Mouse (Mus musculus) forebrain, embryonic 10.5 days (tissue): Measurements from ENCODE around the gene Pomgnt1. TPM values are rescaled to one million over a fixed set of nuclear protein-coding genes. Genes with fewer than 3 reads are reported as not detected.
A peak's percentile ranks its signal among the peaks of the same experiment; 100 is the strongest.

ENCODE experiments used
- DNase-seq: peaks from one replicate; pipeline ENCODE4 v3.0.0-alpha.2; 2017; ENCODE audit warnings: low spot score; ENCODE audit errors: extremely low spot score
- H3K27ac ChIP-seq: fragments of 300-500 bp; sonication (generic); 2 replicates; pipeline ENCODE4 v1.5.1; 2016; ENCODE audit warnings: mild to moderate bottlenecking
- H3K27me3 ChIP-seq: fragments of 300-500 bp; sonication (generic); 2 replicates; pipeline ENCODE4 v1.6.1; 2016; ENCODE audit warnings: mild to moderate bottlenecking; ENCODE audit not compliant: poor library complexity, severe bottlenecking
- H3K36me3 ChIP-seq: fragments of 300-500 bp; sonication (generic); replicated peaks from 2 replicates; pipeline ENCODE4 v1.6.1; 2016; ENCODE audit warnings: mild to moderate bottlenecking, moderate library complexity
- H3K4me1 ChIP-seq: fragments of 300-500 bp; sonication (generic); 2 replicates; pipeline ENCODE4 v1.6.1; 2016
- H3K4me3 ChIP-seq: fragments of 300-500 bp; sonication (generic); 2 replicates; pipeline ENCODE4 v1.5.1; 2016; ENCODE audit warnings: mild to moderate bottlenecking, moderate library complexity
- H3K9me3 ChIP-seq: fragments of 300-500 bp; sonication (generic); 2 replicates; pipeline ENCODE4 v1.6.1; 2016; ENCODE audit warnings: mild to moderate bottlenecking, moderate library complexity
- WGBS: fragments of 180-500 bp; shearing (Covaris S2); methylation state at CpG from one replicate; pipeline ENCODE4 v1.1.7; 2016; 5-methylcytosine and 5-hydroxymethylcytosine counted together
- polyA plus RNA-seq: library from polyadenylated mRNA; unstranded; fragments of >200 nt; fragmentation: Nextera tagmentation; extraction: Ambion mirVana; gene quantifications from 2 replicates; pipeline ENCODE4 v1.2.1, GENCODE M21; 2016

Gene Pomgnt1
- polyA plus RNA-seq, 1 experiment from 2014 or later = 50.6 TPM

DNA sequence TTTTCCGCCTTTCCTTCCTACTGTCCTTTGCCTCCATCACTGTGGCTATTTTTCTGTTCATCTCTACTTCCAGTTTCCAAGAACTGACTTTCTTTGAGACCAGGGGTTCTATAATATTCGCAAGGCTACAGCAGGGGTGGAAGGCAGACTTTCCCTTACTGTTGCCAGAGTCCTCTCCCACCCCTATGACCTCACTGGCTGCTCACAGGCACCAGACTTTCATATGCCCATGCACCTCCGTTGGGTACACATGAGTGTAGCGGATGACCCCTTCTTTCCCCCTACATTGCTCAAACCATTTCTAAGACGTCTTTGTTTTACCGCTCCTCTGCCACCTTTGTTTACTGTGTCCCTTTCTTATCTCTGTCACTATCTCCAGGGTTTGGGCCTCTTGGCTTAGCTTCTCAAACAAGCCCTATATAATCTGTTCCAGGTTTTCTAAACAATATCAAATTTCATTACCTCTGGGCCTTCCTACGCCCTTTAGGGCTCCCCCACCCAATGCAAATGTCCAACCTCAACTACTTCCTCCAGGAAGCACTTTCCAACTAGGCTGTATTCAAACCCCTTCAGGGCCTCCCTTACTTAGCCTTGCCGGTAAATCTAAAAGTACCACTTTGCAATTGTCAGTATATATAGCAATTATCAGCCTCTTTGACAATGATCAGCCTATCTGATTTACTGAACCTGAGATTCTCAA is 42.2 kb downstream of the Pomgnt1 start:
- peaks cover 21% of the 10 kb centered on the region; the same call in 1 of the 2 replicates for H3K4me1 ChIP-seq
- 70% methylated on average over 8 of the region's 8 CpGs for WGBS
- no peak for DNase-seq

DNA sequence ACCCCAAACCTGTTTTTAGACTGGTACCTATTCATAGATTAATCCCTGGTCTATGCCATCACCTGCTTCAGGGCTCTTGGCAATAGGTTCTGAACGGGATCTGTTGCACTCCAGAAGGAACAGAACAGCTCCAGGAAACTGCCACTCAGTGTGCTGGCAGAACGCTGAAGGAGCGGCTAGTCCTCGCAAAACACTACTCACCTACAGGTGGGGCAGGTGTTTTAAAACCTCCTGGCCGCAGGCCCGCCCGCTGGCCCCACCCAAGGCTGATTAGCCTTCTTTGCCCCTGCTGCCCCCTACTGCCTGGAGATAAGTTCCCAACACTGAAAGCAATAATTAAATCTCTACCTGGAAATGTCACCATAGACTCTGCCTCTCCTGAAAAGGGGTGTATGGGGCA is 43.8 kb downstream of the Pomgnt1 start, which contains the start of gene Tspan1:
Gene Tspan1, minus strand, starts transcription at position 198 of the 400 bp plus-strand sequence.
- Histone ChIP-seq H3K4me1 (peaks cover 26% of the 10 kb centered on the region; the same call in 1 of the 2 replicates), H3K27ac (no peak within 1 kb of the TSS), H3K9me3 (no peaks in the 10 kb centered on the region), H3K4me3 (no peak within 1 kb of the TSS), H3K36me3 (no peaks in the 10 kb centered on the region), H3K27me3 (no peaks in the 10 kb centered on the region)
- no peak for DNase-seq
- 42% methylated on average over 7 of the region's 7 CpGs for WGBS

More for the DNA sequence above, 42.2 kb downstream of the Pomgnt1 start:
- Histone ChIP-seq H3K36me3 (peaks cover 11% of the 10 kb centered on the region), H3K27ac (no peak overlapping the region), H3K4me3 (no peak overlapping the region), H3K27me3 (no peaks in the 10 kb centered on the region), H3K9me3 (no peaks in the 10 kb centered on the region)

DNA sequence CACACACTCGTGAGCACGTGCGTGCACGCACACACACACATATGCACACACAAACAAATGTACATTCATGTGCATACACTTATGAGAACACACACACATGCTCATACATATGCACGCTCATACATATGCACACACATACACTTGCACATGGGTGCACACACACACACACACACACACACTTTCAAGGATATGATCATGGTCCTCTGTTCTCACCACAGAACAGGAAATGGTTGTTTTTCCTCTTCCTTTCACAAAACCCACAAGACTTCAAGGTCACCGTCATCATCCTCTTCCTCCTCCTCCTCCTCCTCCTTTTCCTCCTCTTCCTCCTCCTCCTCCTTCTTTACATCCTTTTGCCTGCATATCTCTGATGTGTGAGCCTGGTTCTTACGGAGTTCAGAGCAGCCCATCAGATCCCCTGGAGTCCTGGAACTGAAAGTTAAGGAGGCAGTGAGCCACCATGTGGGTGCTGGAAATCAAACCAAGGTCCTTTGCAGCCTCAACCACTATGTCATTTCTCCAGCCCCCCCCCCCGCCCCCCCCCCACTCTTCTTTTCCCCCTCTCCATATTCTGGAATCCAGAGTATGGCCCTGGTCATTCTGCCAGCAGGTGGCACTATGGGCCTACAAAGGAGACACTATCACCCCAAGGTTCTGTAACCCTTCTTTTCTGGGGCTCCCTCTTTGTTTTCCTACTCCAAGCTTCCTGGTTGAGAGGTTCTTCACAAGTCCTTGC is 45.1 kb downstream of the Pomgnt1 start:
- Histone ChIP-seq H3K27ac (no peak overlapping the region), H3K4me1 (peaks cover 34% of the 10 kb centered on the region), H3K9me3 (no peaks in the 10 kb centered on the region), H3K27me3 (no peaks in the 10 kb centered on the region), H3K4me3 (no peak overlapping the region), H3K36me3 (no peaks in the 10 kb centered on the region)
- DNase-seq = peak; percentile 61
- 86% methylated on average over 7 of the region's 8 CpGs for WGBS

DNA sequence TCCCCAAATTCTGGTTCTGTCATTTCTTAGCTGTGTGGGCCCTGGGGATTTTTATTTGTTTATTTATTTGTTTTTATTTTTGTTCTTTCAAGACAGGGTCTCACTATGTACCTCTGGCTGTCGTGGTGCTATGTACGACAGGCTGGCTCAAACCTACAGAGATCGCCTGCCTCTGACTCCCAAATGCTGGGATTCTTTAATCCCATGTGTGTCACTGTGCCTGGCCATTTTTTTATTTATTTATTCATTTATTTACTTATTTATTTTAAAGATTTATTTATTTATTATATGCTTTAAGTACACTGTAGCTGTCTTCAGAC is 45.7 kb downstream of the Pomgnt1 start:
- Histone ChIP-seq H3K27me3 (no peaks in the 10 kb centered on the region), H3K36me3 (no peaks in the 10 kb centered on the region), H3K27ac (no peak overlapping the region), H3K4me3 (no peak overlapping the region), H3K4me1 (peaks cover 39% of the 10 kb centered on the region), H3K9me3 (no peaks in the 10 kb centered on the region)
- 80% methylated on average over 3 of the region's 3 CpGs for WGBS
- DNase-seq = no peak

DNA sequence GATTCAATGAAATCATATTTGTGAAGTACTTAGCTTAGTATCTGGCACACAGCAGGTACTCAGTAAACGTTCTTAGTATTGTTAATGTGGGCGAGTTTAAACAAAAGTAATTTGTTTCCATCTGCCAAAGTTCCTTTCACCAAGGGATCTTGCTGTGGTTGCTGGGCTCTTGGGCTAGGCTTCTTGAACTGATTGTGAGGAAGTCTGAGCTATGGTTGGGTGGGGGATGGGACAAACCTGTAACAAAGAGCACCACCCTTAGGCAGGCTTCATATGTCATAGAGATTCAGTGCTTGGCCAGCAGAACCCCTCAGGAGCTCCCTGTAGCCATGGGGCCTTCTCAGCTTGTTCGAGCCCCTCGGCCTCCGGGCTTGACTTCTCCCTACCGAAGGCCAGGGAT is 49.4 kb downstream of the Pomgnt1 start, which contains the start of the genes 1700042G07Rik and Gm49337:
Gene 1700042G07Rik, plus strand, starts transcription at position 301 of the 400 bp plus-strand sequence.
Gene Gm49337, plus strand, starts transcription at position 313 of the 400 bp plus-strand sequence.
- no peaks in the 10 kb centered on the region for H3K27me3 ChIP-seq
- no peak for DNase-seq
- no peaks in the 10 kb centered on the region for H3K36me3 ChIP-seq
- WGBS = 91% methylated on average over 6 of the region's 6 CpGs
- peak within 1 kb of the TSS; percentile 32; the same call in 1 of the 2 replicates for H3K27ac ChIP-seq
- no peak within 1 kb of the TSS for H3K4me3 ChIP-seq
- no peaks in the 10 kb centered on the region for H3K9me3 ChIP-seq
- H3K4me1 ChIP-seq = peaks cover 54% of the 10 kb centered on the region

DNA sequence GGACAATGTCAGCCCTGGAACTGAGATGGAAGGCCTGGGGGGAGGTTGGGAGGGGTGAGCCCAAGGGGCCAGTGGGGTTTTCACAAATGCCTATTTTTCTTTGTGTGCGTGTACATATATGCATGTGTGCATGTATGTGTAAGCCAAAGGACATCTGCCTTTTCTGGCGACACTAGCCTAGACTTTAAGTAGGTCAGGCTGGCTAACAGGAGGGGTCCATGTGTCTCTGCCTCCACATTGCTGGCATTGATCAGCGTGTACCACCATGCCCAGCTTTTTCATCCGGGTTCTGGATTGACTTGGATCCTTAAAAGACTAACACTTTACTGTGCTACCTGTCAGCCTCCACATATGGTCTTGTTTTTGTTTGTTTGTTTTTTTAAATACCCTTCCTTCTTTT is 50.1 kb downstream of the Pomgnt1 start:
- DNase-seq = no peak
- Histone ChIP-seq H3K27me3 (no peaks in the 10 kb centered on the region), H3K27ac (no peak overlapping the region), H3K4me1 (peaks cover 54% of the 10 kb centered on the region), H3K9me3 (no peaks in the 10 kb centered on the region), H3K36me3 (no peaks in the 10 kb centered on the region), H3K4me3 (no peak overlapping the region)
- WGBS = 94% methylated on average over 4 of the region's 4 CpGs

DNA sequence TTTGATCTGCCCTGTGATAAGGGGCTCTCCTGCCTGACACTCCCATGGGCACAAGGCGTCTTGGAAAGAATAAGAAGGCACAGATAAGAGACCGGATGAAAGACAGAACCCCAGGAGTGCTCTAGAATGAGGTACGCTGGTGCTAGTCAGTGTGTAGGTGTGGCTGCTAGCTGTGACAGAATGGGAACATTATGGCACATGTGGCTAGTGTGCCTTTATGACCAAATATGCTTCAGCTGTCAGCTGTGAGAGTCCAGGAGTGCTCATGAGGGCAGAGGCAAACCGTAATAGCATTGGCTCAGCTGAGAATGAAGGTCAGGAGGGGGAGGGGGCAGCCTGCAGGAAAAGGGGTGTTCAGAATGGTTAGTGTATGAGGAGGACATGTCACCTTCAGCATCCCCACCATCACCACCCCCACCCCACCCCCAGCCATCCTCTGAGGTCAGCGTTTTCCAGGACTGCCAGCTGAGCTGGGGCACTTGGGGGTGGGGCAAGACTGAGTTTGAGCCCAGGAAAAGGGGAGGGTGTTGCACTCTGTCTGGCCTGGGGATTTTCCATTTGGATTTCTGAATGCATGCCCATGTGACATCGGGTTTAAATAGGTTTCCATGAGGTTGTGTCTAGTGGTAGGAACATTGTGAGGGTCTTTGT is 51.0 kb downstream of the Pomgnt1 start:
- H3K27me3 ChIP-seq = no peaks in the 10 kb centered on the region
- H3K4me3 ChIP-seq = no peak overlapping the region
- H3K4me1 ChIP-seq = peaks cover 54% of the 10 kb centered on the region
- no peaks in the 10 kb centered on the region for H3K9me3 ChIP-seq
- peak overlapping the region; percentile 0; the same call in 1 of the 2 replicates for H3K27ac ChIP-seq
- DNase-seq = no peak
- WGBS = 51% methylated on average over 6 of the region's 6 CpGs
- H3K36me3 ChIP-seq = no peaks in the 10 kb centered on the region

DNA sequence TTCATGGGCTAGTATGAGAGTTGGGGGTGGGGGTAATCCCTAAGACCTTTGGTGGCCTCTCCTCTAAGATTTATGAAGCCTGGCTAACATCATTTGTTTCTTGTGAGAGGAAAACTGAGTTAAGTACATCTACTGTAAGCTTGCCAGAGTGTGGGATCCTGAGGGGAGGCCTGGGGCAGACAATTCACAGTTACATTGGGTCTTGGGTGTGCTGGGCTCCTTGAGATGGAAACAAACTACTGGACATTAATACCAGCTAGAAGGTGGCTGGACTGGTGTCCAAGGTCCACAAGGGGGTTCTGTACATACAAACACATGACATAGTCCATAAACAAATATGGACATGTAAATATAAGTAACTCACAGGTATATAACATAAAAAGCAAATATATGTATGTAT is 51.5 kb downstream of the Pomgnt1 start:
- Histone ChIP-seq H3K36me3 (no peaks in the 10 kb centered on the region), H3K27me3 (no peaks in the 10 kb centered on the region), H3K4me1 (peaks cover 54% of the 10 kb centered on the region), H3K4me3 (no peak overlapping the region), H3K9me3 (no peaks in the 10 kb centered on the region), H3K27ac (no peak overlapping the region)
- DNase-seq = no peak

DNA sequence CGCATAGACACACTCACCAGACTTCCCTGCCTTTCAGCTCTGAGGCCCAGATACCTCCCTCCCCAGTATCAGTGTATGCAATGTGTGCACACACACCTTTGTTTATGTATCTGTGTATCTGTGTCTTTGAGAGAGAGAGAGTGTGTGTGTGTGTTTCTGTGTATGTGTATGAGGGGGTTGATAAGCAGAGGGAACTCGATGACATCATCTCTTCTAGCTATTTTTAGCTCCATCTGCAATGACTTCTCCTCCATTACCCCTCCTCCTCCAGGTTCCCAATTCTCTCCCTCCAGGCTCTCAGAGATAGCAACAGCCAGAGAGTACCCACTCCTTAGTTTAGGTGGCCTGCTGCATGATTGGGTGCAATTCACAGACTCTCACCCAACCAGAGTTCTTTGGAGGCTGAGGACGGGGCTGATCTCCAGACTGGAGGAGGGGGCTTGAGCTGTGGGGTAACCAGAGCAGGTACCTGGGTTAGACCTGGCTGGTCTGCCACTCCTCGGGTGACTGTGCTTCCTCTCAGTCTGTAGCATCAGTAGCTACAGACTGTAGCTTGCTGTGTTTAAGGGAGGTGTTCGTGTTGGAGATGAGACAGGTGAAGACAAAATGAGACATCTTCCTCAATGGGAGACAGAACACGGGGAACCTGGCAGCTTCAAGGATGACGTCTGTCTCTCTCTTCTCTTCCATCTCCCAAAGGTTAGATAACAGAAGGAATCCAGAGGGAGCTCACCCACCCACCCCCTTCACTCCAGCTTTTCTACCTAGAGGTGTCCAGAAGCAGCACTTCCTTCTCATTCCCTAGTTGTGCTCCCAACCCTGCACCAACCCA is 52.3 kb downstream of the Pomgnt1 start:
- H3K4me3 ChIP-seq = peak overlapping the region; percentile 31; the same call in 1 of the 2 replicates
- H3K4me1 ChIP-seq = peaks cover 54% of the 10 kb centered on the region
- no peak for DNase-seq
- no peaks in the 10 kb centered on the region for H3K27me3 ChIP-seq
- H3K27ac ChIP-seq = peak overlapping the region; percentile 80
- H3K9me3 ChIP-seq = no peaks in the 10 kb centered on the region
- WGBS = 65% methylated on average over 7 of the region's 7 CpGs
- no peaks in the 10 kb centered on the region for H3K36me3 ChIP-seq

DNA sequence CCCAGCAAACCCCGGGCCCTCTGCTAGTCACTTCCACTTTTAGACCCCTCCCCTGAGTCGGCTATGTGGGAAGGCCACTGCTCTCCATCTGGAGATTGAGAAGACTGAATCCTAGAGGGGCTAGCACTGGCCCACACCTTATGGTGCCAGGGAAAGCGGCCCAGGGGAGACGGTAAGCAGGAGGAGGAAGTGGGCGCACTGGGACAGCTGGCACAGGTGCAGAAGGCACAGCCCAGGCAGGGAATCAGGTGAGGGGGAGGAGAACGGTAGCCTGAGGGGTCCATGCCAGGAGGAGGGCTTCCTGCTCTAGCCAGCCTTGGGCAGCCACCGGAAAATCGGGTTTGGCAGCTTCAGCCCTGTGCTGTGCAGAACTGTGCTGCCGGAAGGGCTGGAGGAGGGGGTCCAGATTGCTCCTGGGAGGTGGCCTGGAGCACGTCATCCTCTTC is 52.9 kb downstream of the Pomgnt1 start:
- no peaks in the 10 kb centered on the region for H3K36me3 ChIP-seq
- peaks cover 55% of the 10 kb centered on the region for H3K4me1 ChIP-seq
- H3K4me3 ChIP-seq = peak overlapping the region; percentile 31
- 30% methylated on average over 10 of the region's 10 CpGs for WGBS
- H3K27me3 ChIP-seq = no peaks in the 10 kb centered on the region
- H3K27ac ChIP-seq = peak overlapping the region; percentile 80
- H3K9me3 ChIP-seq = no peaks in the 10 kb centered on the region
- DNase-seq = no peak

DNA sequence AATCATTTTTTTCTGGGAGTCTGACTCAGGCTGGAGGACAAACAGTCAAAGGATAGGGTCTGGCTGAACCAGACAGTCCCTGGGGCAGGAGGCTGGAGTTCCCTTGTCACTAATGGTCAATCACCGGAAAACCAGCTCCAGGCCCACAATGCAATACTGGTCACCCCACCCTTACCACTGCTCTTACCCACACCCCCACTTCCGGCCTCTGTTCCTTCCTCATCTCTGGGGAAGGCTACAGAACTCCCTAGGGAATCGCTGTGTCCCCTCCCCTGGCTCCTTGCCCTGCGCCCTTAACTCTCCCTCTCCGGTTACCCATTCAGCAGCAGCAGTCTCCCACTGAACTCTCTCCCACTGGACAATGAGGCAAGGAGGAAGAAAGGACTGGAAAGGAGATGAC is 53.5 kb downstream of the Pomgnt1 start:
- Histone ChIP-seq H3K4me1 (peaks cover 56% of the 10 kb centered on the region), H3K27ac (peak overlapping the region; percentile 80), H3K9me3 (no peaks in the 10 kb centered on the region), H3K4me3 (no peak overlapping the region; the same call in 1 of the 2 replicates), H3K27me3 (no peaks in the 10 kb centered on the region), H3K36me3 (no peaks in the 10 kb centered on the region)
- 23% methylated on average over 5 of the region's 5 CpGs for WGBS
- DNase-seq = no peak

DNA sequence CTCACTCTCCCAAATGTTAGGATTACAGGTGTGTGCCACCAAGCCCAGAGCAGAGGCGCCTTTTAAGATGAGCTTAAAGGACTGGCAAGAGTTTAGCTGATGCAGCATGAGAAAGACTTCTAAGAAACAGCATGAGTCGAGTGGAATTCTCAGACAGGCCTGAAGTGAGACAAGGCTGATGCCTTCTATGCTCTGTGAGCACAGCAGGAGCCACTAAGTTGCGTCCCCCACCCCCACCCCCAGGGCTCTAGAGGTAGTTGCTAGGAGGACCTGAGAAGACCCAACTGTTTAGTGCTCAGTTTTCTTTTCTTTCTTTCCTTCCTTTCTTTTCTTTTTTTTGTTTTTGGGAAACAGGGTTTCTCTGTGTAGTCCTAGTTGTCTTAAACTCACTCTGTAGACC is 58.4 kb downstream of the Pomgnt1 start:
- H3K9me3 ChIP-seq = no peaks in the 10 kb centered on the region
- H3K4me1 ChIP-seq = peaks cover 28% of the 10 kb centered on the region
- no peaks in the 10 kb centered on the region for H3K27me3 ChIP-seq
- WGBS = 23% methylated on average over 3 of the region's 3 CpGs
- no peak for DNase-seq
- no peak overlapping the region for H3K4me3 ChIP-seq
- no peak overlapping the region for H3K27ac ChIP-seq
- no peaks in the 10 kb centered on the region for H3K36me3 ChIP-seq
